Mouse (Mus musculus) bone marrow macrophage, adult 2 months (primary cell): Measurements from ENCODE around the gene Ybey.

Experiments
- CTCF ChIP-seq: IDR thresholded peaks from 2 replicates; pipeline ENCODE4 v1.5.1; 2012; ENCODE audit warnings: low read depth, mild to moderate bottlenecking, low read length, moderate library complexity
- POLR2A ChIP-seq: IDR thresholded peaks from 2 replicates; pipeline ENCODE4 v1.6.1; 2012; ENCODE audit warnings: mild to moderate bottlenecking, low read depth, low read length, borderline replicate concordance

GRCm38 (mm10) chr10:76425674-76426073, 43.2 kb downstream of the Ybey start:
- TF ChIP-seq CTCF (no peak), POLR2A (no peak)
